Mouse (Mus musculus): Measurements from ENCODE around the gene Lrp5. TPM values are rescaled to one million over a fixed set of nuclear protein-coding genes. Genes with fewer than 3 reads are reported as not detected.

Gene Lrp5
- polyA plus RNA-seq, 1 experiment: 3.1 TPM

- H3K27ac ChIP-seq (ENCODE audit: insufficient read depth, low read length): no peak overlapping the region
- TF ChIP-seq POLR2A (IDR thresholded peaks at IDR 0.05; ENCODE audit: extremely low read depth, insufficient read depth, low read length) (no peak), CTCF (IDR thresholded peaks at IDR 0.05; ENCODE audit: extremely low read depth, insufficient read depth, low read length) (no peak)
- H3K4me3 ChIP-seq (ENCODE audit: insufficient read depth, low read length): no peak overlapping the region
- no peaks in the 10 kb centered on the region for H3K4me1 ChIP-seq (ENCODE audit: control insufficient read depth, insufficient read depth, low read length)
Observed at GRCm38 (mm10) chr19:3631431-3631830, 54.9 kb downstream of the Lrp5 start.

DNA sequence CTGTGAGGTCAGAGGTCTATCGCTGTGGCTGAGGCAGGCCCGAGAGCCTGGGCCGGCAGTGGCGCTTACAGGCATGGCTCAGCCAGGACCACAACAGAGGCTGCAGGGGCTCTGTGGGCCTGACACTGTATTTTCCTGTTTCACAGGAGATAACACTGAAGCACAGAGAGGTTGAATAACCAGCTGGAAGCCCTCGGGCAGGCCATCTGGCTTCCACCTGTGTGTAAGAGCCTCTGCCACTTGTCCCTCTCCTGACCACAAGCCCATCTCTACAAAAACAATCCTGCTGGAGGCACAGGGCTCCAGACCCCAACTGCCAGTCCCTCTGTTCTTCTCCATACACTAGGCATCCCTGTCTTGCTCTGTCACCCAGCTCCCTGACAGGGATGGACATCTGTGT lies 55.9 kb downstream of the Lrp5 start:
- TF ChIP-seq POLR2A (IDR thresholded peaks at IDR 0.05; ENCODE audit: extremely low read depth, insufficient read depth, low read length) (no peak), CTCF (IDR thresholded peaks at IDR 0.05; ENCODE audit: extremely low read depth, insufficient read depth, low read length) (no peak)
- Histone ChIP-seq H3K27ac (ENCODE audit: insufficient read depth, low read length) (no peak overlapping the region), H3K4me3 (ENCODE audit: insufficient read depth, low read length) (no peak overlapping the region)

DNA sequence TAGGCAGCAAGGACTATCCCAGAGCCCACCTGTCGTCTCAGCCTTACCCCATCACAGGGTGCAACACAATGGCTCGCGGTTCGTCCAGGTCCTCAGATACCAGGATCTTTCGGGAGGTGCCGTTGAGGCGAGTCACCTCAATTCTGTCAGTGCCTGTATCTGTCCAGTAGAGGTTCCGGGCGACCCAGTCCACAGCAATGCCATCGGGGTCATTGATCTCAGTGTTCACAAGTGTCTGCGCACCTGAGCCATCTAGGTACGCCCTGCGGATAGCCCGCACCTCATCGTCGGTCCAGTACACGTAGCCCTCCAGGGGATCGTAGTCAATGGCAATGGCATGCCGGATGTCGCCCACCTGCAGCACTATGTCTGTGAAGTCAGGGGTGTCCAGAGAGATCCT lies 56.3 kb downstream of the Lrp5 start:
- TF ChIP-seq POLR2A (IDR thresholded peaks at IDR 0.05; ENCODE audit: extremely low read depth, insufficient read depth, low read length) (no peak), CTCF (IDR thresholded peaks at IDR 0.05; ENCODE audit: extremely low read depth, insufficient read depth, low read length) (no peak)
- no peak overlapping the region for H3K4me3 ChIP-seq (ENCODE audit: insufficient read depth, low read length)
- no peaks in the 10 kb centered on the region for H3K4me1 ChIP-seq (ENCODE audit: control insufficient read depth, insufficient read depth, low read length)
- no peak overlapping the region for H3K27ac ChIP-seq (ENCODE audit: insufficient read depth, low read length)

More for the DNA sequence above, 55.9 kb downstream of the Lrp5 start:
- no peaks in the 10 kb centered on the region for H3K4me1 ChIP-seq (ENCODE audit: control insufficient read depth, insufficient read depth, low read length)

DNA sequence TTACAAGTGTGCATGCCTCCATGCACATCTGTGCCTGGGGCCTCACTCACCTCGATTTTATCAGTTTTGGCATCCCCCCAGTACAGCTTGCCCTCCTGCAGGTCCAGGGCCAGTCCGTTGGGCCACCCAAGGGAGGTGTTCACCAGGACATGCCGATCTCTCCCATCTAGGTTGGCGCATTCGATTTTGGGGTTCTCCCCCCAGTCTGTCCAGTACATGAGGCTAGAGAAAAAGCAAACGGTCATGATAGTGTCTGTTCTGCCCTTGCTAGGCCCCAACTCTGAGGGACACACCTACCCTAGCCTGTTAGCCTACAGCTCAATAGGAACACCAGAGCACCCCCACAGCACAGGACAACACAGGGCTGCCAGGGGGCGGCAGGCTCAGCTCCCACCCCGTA lies 58.1 kb downstream of the Lrp5 start:
- H3K4me3 ChIP-seq (ENCODE audit: insufficient read depth, low read length): no peak overlapping the region
- no peak overlapping the region for H3K27ac ChIP-seq (ENCODE audit: insufficient read depth, low read length)
- no peaks in the 10 kb centered on the region for H3K4me1 ChIP-seq (ENCODE audit: control insufficient read depth, insufficient read depth, low read length)
- TF ChIP-seq POLR2A (IDR thresholded peaks at IDR 0.05; ENCODE audit: extremely low read depth, insufficient read depth, low read length): no peak
- TF ChIP-seq CTCF (IDR thresholded peaks at IDR 0.05; ENCODE audit: extremely low read depth, insufficient read depth, low read length): no peak

DNA sequence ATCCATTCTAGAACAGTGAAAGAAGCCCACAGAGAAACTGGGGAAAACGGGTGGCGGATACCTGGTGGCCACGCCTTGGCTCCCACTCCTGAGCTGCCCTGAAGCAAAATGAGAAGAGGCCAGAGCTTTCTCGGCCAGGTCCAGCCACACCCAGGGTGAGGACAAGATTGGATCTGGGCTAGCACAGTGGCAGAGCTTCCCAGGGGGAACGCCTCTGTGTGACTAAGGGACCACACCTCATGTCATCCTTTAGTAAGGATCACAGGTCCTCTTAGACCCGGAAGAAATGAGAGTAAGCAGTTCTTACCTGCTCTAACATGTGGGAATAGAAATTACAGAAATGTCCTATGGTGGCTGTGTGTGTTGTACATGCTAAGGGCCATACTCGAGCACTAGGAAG lies 61.3 kb downstream of the Lrp5 start:
- no peak for TF ChIP-seq CTCF (IDR thresholded peaks at IDR 0.05; ENCODE audit: extremely low read depth, insufficient read depth, low read length)
- no peak for TF ChIP-seq POLR2A (IDR thresholded peaks at IDR 0.05; ENCODE audit: extremely low read depth, insufficient read depth, low read length)
- no peaks in the 10 kb centered on the region for H3K4me1 ChIP-seq (ENCODE audit: control insufficient read depth, insufficient read depth, low read length)
- no peak overlapping the region for H3K4me3 ChIP-seq (ENCODE audit: insufficient read depth, low read length)
- H3K27ac ChIP-seq (ENCODE audit: insufficient read depth, low read length): no peak overlapping the region

GRCm38 (mm10) chr19:3623824-3624223 lies 62.5 kb downstream of the Lrp5 start:
- no peak overlapping the region for H3K4me3 ChIP-seq (ENCODE audit: insufficient read depth, low read length)
- H3K4me1 ChIP-seq (ENCODE audit: control insufficient read depth, insufficient read depth, low read length): no peaks in the 10 kb centered on the region
- no peak overlapping the region for H3K27ac ChIP-seq (ENCODE audit: insufficient read depth, low read length)
- TF ChIP-seq CTCF (IDR thresholded peaks at IDR 0.05; ENCODE audit: extremely low read depth, insufficient read depth, low read length) (peak; percentile 55), POLR2A (IDR thresholded peaks at IDR 0.05; ENCODE audit: extremely low read depth, insufficient read depth, low read length) (no peak)

- TF ChIP-seq CTCF (IDR thresholded peaks at IDR 0.05; ENCODE audit: extremely low read depth, insufficient read depth, low read length): no peak
- TF ChIP-seq POLR2A (IDR thresholded peaks at IDR 0.05; ENCODE audit: extremely low read depth, insufficient read depth, low read length): no peak
- Histone ChIP-seq H3K4me1 (ENCODE audit: control insufficient read depth, insufficient read depth, low read length) (no peaks in the 10 kb centered on the region), H3K4me3 (ENCODE audit: insufficient read depth, low read length) (no peak overlapping the region), H3K27ac (ENCODE audit: insufficient read depth, low read length) (no peak overlapping the region)
Observed at GRCm38 (mm10) chr19:3623294-3623693, 63.1 kb downstream of the Lrp5 start.

DNA sequence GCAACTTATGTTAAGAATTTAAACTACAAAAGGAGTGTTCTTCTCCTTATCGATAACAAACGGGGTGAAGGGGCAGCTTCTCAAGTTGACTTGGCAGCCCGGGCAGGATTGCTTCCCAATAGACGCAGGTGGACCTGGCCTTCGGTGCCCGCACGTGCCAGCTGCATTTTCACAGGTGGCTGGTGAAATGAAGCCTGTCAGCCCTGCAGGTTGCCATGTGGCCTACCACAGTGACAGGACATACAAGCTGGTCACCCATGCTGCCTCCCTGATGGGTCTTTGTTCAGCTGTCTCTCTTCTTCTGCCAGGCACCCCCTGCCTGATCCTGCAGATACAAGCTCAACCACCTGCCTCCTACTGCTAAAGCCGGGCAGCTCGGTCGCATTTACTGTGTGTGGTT lies 65.5 kb downstream of the Lrp5 start:
- Histone ChIP-seq H3K4me3 (ENCODE audit: insufficient read depth, low read length) (no peak overlapping the region), H3K4me1 (ENCODE audit: control insufficient read depth, insufficient read depth, low read length) (no peaks in the 10 kb centered on the region), H3K27ac (ENCODE audit: insufficient read depth, low read length) (no peak overlapping the region)
- no peak for TF ChIP-seq CTCF (IDR thresholded peaks at IDR 0.05; ENCODE audit: extremely low read depth, insufficient read depth, low read length)
- TF ChIP-seq POLR2A (IDR thresholded peaks at IDR 0.05; ENCODE audit: extremely low read depth, insufficient read depth, low read length): no peak

DNA sequence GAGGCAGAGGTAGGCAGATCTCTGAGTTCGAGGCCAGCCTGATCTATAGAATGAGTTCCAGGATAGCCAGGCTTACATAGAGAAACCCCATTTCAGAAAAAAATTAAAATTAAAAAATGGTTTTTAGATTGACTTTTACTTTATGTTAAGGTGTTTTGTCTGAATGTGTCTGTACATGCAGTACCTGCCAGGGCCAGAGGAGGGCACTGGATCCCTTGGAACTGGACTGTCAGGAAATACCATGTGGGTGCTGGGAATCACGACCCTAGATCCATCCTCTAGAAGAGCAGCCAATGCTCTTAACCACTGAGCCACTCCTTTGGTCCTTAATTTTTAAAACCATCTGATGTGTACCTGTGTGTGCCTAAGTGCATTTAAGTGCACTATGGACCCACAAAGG lies 67.0 kb downstream of the Lrp5 start:
- no peak for TF ChIP-seq POLR2A (IDR thresholded peaks at IDR 0.05; ENCODE audit: extremely low read depth, insufficient read depth, low read length)
- TF ChIP-seq CTCF (IDR thresholded peaks at IDR 0.05; ENCODE audit: extremely low read depth, insufficient read depth, low read length): no peak
- H3K4me1 ChIP-seq (ENCODE audit: control insufficient read depth, insufficient read depth, low read length): no peaks in the 10 kb centered on the region
- H3K4me3 ChIP-seq (ENCODE audit: insufficient read depth, low read length): no peak overlapping the region
- H3K27ac ChIP-seq (ENCODE audit: insufficient read depth, low read length): no peak overlapping the region

- H3K4me1 ChIP-seq (ENCODE audit: control insufficient read depth, insufficient read depth, low read length): no peaks in the 10 kb centered on the region
- no peak overlapping the region for H3K27ac ChIP-seq (ENCODE audit: insufficient read depth, low read length)
- TF ChIP-seq CTCF (IDR thresholded peaks at IDR 0.05; ENCODE audit: extremely low read depth, insufficient read depth, low read length): no peak
- no peak for TF ChIP-seq POLR2A (IDR thresholded peaks at IDR 0.05; ENCODE audit: extremely low read depth, insufficient read depth, low read length)
- no peak overlapping the region for H3K4me3 ChIP-seq (ENCODE audit: insufficient read depth, low read length)
Observed at GRCm38 (mm10) chr19:3613991-3614390, 72.4 kb downstream of the Lrp5 start.
